Mouse (Mus musculus): ENCODE results near the gene Adgrg2.

The Adgrg2 gene

DNA sequence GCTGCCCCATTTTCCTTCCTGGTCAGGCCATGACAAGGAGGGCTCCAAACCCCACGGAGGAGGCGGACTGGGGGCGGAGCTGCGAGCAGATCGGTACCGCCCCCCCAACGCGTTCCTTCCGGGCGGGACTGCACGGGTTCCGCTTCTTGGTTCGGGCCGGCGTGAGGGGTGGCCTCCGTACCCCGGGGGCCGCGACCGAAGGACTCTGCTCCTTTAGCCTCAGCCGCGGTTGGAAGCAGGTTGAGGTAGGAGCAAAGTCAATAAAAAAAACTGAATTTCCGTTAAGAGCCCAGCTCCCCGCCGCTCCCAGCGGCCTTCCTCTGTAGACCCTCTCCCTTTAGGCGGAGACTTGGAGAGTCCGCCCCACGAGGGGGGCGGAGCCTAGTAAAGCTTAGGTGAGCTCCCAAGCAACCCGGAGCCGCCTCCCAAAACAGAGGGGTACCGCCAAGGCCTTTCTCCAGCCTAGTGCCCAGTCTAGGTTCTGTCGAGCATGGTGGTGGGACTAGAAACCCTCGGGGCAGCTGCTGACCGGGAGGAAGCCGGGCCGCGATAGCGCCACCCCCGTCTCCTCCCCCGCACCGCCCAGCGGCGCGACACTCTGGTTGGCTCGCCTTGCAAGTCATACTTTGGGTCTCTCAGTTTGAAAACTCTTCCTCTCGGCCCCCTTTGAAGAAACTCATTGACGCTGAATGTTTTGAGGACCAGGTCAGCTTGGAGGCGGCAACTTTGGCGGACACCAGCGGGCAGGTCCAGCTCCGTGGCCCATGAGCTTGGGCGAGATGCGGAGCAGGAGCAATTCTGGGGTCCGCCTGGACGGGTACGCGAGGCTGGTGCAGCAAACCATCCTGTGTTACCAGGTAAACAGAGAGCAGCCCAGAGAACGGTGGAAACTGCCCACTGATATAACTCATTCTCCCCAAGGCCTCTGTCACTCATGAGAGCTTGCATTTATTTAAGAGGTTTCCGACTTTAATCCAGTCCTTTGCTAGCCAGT, 111.9 kb downstream of the Adgrg2 start, which contains the start of gene Phka2:
Phka2 (plus strand) TSS at position 119 of the 994 bp plus-strand sequence.
- peak; percentile 63 to 75 for DNase-seq (ENCODE audit: low spot score in 2 of 2)

DNA sequence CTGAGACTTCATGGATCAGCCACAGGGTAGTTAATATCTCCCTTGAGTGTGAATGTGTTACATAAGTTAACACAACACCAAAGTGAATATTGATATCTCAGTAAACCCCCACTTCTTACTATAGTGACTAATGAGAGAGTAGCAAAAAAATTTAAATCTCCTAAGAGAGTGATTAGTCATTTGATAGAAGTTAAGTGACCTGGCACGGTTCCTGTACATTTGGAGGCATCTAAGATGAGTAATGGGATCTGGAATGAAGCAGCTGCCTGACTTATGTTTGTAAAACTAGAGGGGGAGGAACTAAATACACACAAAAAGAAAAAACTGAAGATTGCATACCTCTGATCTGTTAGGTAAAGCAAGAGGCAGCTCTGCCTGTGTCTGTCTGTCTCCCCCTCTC, 118.6 kb downstream of the Adgrg2 start:
- no peak for DNase-seq (ENCODE audit: low spot score in 2 of 2)

DNA sequence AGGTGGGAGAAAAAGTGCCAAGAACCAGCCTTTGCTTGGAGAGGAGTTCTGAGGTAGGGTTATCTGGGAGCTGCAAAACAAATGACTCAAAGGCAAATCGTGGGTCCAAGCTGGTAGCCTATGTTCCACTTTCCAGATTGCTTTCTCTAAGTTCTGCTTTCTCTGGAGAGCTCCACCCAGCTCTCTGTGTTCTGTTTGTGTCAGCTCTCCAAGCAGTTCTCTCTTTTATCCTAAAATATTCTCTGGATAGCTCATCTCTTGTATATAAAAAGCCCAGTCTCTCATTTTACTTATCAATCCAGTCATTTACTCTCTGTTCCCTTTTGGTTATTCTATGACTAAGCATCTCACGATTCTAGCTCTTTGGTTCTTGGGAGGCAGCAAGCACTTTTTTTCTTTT, 119.7 kb downstream of the Adgrg2 start:
- no peak for DNase-seq (ENCODE audit: low spot score in 2 of 2)

DNA sequence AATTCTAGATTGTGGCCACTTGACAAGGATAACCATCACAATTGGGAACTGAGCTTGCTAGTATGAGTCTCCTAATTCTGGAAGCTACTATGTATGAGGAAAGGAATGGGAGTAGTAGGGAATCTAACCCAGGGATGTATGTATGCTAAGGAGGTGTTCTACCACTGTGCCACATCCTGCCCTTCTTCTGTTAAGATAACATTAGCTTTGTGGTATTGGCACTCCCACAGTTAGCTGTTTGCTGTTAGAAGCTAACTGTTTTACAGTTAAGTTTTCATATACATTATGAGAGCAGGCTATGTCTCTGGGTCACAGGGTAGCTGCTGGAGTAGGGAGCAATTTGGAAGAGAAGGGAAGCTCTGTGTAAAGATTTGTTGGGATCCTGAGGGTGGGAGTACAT, 125.5 kb downstream of the Adgrg2 start:
- DNase-seq (ENCODE audit: low spot score in 2 of 2) = no peak

DNA sequence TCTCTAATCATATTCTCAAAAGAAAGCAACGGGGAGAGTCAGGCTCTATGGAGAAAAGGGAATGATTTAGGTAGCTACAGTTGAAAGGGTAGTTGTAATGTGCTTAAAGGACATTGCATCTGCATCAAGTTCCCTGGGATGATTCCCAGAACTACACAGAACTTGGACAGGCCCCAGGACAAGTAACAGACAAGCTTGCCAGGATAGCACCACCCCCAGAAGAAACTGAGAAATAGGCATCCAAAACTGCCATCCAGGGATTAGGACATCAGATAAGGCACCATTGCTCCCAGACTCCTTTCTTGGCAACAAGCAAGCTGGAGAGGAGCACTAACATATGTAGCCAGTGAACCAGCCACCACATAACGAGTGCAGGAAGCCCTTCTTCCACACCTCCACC, 152.3 kb downstream of the Adgrg2 start:
- DNase-seq (ENCODE audit: low spot score in 2 of 2) = peak in 1 of 2 experiments; percentile 4

All from right cerebral cortex, adult 2 months (tissue).